Mouse (Mus musculus) cerebellum, adult 2 months (tissue): ENCODE data around the gene Usp10.

Experiments
- CTCF ChIP-seq: fragments of 200-500 bp; IDR thresholded peaks from 2 replicates; pipeline ENCODE4 v1.5.1; 2011; ENCODE audit warnings: low read depth, mild to moderate bottlenecking, control low read depth, low read length, moderate library complexity, borderline replicate concordance; ENCODE audit not compliant: insufficient read depth
- POLR2A ChIP-seq: fragments of 200-500 bp; IDR thresholded peaks from 2 replicates; pipeline ENCODE4 v1.6.1; 2011; ENCODE audit warnings: low read length, control low read depth, borderline replicate concordance; ENCODE audit not compliant: insufficient read depth

- TF ChIP-seq POLR2A (no peak), CTCF (no peak)
Observed at GRCm38 (mm10) chr8:119955333-119955732, 45.2 kb downstream of the Usp10 start.
